Comparison of ENCODE assay signal across 30 mouse cellular contexts in genomic region chr2:153136211-153136610, GRCm38 (mm10). TPM values are rescaled to one million over a fixed set of nuclear protein-coding genes. Genes with fewer than 3 reads are reported as not detected.
DNase-seq lines count a peak whose midpoint lies in the region; ATAC-seq lines count a peak whose summit lies in the region.
"Had no signal": no experiment of that assay in that cellular context is flagged by ENCODE, and none has a peak within 500 bp of the region (broad histone marks: within the 10 kb centered on the region; RNA-seq: fewer than 3 reads in every experiment).

No protein-coding gene starts in this region.

- no peak overlapping the region for H3K9ac ChIP-seq in forebrain, embryonic 16.5 days (replicated peaks; ENCODE audit: low read depth, low read length)
- H3K9ac ChIP-seq: embryonic facial prominence, embryonic 12.5 days; embryonic facial prominence, embryonic 15.5 days; forebrain, embryonic 13.5 days; forebrain, postnatal 0 days; heart, embryonic 13.5 days; hindbrain, embryonic 14.5 days had no signal

- no peak overlapping the region for H3K4me3 ChIP-seq in forebrain, embryonic 16.5 days (replicated peaks; ENCODE audit: low read length)
- H3K4me3 ChIP-seq: embryonic facial prominence, embryonic 12.5 days; embryonic facial prominence, embryonic 15.5 days; erythroblast, embryonic 14.5 days; forebrain, embryonic 10.5 days; forebrain, embryonic 13.5 days; heart, adult 2 months; heart, embryonic 10.5 days; heart, embryonic 13.5 days had no signal

- 59% methylated on average over 4 of the region's 4 CpGs for WGBS in forebrain, embryonic 16.5 days

- H3K27me3 ChIP-seq in forebrain, embryonic 16.5 days (replicated peaks; ENCODE audit: control insufficient read depth, insufficient read depth, low read length) = no peaks in the 10 kb centered on the region
- H3K27me3 ChIP-seq: embryonic facial prominence, embryonic 12.5 days; embryonic facial prominence, embryonic 15.5 days; forebrain, embryonic 13.5 days had no signal

- no peak overlapping the region for H3K27ac ChIP-seq in forebrain, embryonic 16.5 days (ENCODE audit: low read length)
- H3K27ac ChIP-seq: embryonic facial prominence, embryonic 12.5 days; embryonic facial prominence, embryonic 15.5 days; forebrain, embryonic 10.5 days; forebrain, embryonic 13.5 days; heart, adult 2 months; heart, embryonic 10.5 days; heart, embryonic 13.5 days; hindbrain, embryonic 14.5 days; hindbrain, postnatal 0 days had no signal

- ATAC-seq in erythroblast, adult 5-6 weeks (replicated peaks; ENCODE audit: low FRiP score, poor library complexity, severe bottlenecking) = no peak
- no peak for ATAC-seq in forebrain, embryonic 16.5 days
- ATAC-seq: activated CD4-positive, CD25-positive, alpha-beta regulatory T cell, adult 4 months; CD4-positive, CD25-positive, alpha-beta regulatory T cell, adult 4 months; forebrain, embryonic 13.5 days; forebrain, postnatal 0 days; hindbrain, postnatal 0 days; inflammation-experienced regulatory T-cells, adult 6 months had no signal

- peak; percentile 25 for DNase-seq in fat pad, adult 2 months (ENCODE audit: extremely low read depth, low read depth, low spot score)
- DNase-seq in lung, adult 18-20 months = peak; percentile 67 to 73
- peak; percentile 60 for DNase-seq in lung, postnatal 10 days
- peak; percentile 75 for DNase-seq in lung, postnatal 36 days
- no peak for DNase-seq in embryo, embryonic 11 days
- no peak for DNase-seq in ovary, postnatal 36 days (ENCODE audit: low spot score)
- DNase-seq: adrenal gland, postnatal 14 days; cerebellum, adult 11-12 months; cerebellum, adult 8-10 months; cerebellum, postnatal 14 days; forebrain, postnatal 0 days; gastrocnemius, postnatal 25 days; heart, adult 2 months; heart, postnatal 14 days; heart, postnatal 4 days had no signal

- H3K36me3 ChIP-seq in forebrain, embryonic 16.5 days (ENCODE audit: control insufficient read depth, insufficient read depth) = no peaks in the 10 kb centered on the region
- H3K36me3 ChIP-seq: embryonic facial prominence, embryonic 12.5 days; embryonic facial prominence, embryonic 15.5 days; forebrain, embryonic 10.5 days; heart, embryonic 10.5 days; heart, embryonic 13.5 days had no signal

- 0 out of 2 replicates have a peak, but pooled peaks cover 2% of the 10 kb centered on the region for H3K4me1 ChIP-seq in forebrain, embryonic 16.5 days (replicated peaks; ENCODE audit: control insufficient read depth, insufficient read depth, low read length)
- H3K4me1 ChIP-seq: embryonic facial prominence, embryonic 12.5 days had no signal

- H3K4me2 ChIP-seq in forebrain, embryonic 16.5 days (ENCODE audit: low read length) = no peak overlapping the region
- H3K4me2 ChIP-seq: embryonic facial prominence, embryonic 12.5 days; embryonic facial prominence, embryonic 15.5 days; forebrain, embryonic 13.5 days; heart, embryonic 13.5 days; hindbrain, embryonic 14.5 days had no signal

- H3K9me3 ChIP-seq in forebrain, embryonic 16.5 days (ENCODE audit: control insufficient read depth, low read length) = no peaks in the 10 kb centered on the region
- H3K9me3 ChIP-seq: embryonic facial prominence, embryonic 12.5 days; embryonic facial prominence, embryonic 15.5 days; forebrain, embryonic 10.5 days; forebrain, embryonic 13.5 days; heart, embryonic 10.5 days; heart, embryonic 13.5 days had no signal

RNA-seq across cellular contexts. Expression of gene Tm9sf4, which starts 24.9 kb away (rescaled TPM):
- total RNA-seq in erythroblast, adult 5-6 weeks (2015; ENCODE audit: low replicate concordance) = 16.9 and 19.2 TPM in 2 replicates
- 14.9 and 23.3 TPM in 2 replicates for total RNA-seq in erythroblast, adult 5-6 weeks (2017; ENCODE audit: low replicate concordance)
- polyA plus RNA-seq in forebrain, embryonic 16.5 days (2015; fragmentation: Nextera tagmentation; extraction: Ambion mirVana) = 74.5 and 78.9 TPM in 2 replicates

RNA-seq across cellular contexts. Expression of gene Hck, which starts 27.9 kb away (rescaled TPM):
- 19.2 and 46.6 TPM in 2 replicates for total RNA-seq in erythroblast, adult 5-6 weeks (2015; ENCODE audit: low replicate concordance)
- 28.7 and 45.7 TPM in 2 replicates for total RNA-seq in erythroblast, adult 5-6 weeks (2017; ENCODE audit: low replicate concordance)
- polyA plus RNA-seq in forebrain, embryonic 16.5 days (2015; fragmentation: Nextera tagmentation; extraction: Ambion mirVana) = 1.8 and 2.1 TPM in 2 replicates
- total RNA-seq: MEL had no signal

Comparison
In these comparisons a context has a peak if more than half of its experiments do, and no peak if none do; other contexts are left out.
1. DNase-seq: peak in fat pad, adult 2 months (single experiment), lung, adult 18-20 months (2 of 2), lung, postnatal 10 days (single experiment) and lung, postnatal 36 days (single experiment); none in embryo, embryonic 11 days (single experiment) and ovary, postnatal 36 days (single experiment).